Mouse (Mus musculus) effector memory CD4-positive, alpha-beta T cell, adult 7 months (primary cell): ENCODE measurements around the gene Olfr983. TPM values are rescaled to one million over a fixed set of nuclear protein-coding genes. Genes with fewer than 3 reads are reported as not detected.

Experiments used
- polyA plus RNA-seq: library from polyadenylated mRNA; unstranded; fragments of 100-300 nt; shearing (Covaris generic); gene quantifications from one replicate; pipeline ENCODE4 v1.2.1, GENCODE M21; 2017

The Olfr983 gene
- not detected for polyA plus RNA-seq

GRCm38 (mm10) chr9:40093495-40093894 is at the start of gene Olfr983:
TSS of gene Olfr983 (minus strand) at chr9:40093595.

GRCm38 (mm10) chr9:40130084-40130483 is 36.7 kb upstream of the Olfr983 start, which contains the start of gene Olfr985:
TSS of gene Olfr985 (minus strand) at chr9:40130184.

GRCm38 (mm10) chr9:40114106-40114505 is 20.7 kb upstream of the Olfr983 start, which contains the start of gene Olfr984:
TSS of gene Olfr984 (minus strand) at chr9:40114206.

DNA sequence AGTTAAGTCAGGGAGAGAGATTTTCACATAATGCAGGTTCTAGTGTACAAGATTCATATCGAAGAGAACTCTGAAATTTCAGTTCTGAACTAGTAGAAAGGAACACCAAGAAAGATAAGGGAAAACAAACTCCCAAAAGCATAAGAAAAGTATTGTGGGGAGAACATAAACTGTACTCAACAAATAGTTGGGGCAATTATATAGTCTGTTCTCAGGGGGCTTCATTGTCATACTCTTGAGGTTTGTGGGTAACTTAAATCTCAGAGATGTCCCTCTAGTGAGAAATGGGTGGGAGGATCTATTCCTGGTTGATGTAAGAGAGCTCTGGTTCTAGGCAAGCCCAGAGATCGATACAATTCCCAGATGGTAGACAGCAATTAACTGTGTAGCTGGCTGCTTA is 19.9 kb downstream of the Olfr983 start, which contains the start of gene Olfr982:
TSS of gene Olfr982 (plus strand) at position 301 of the 400 bp plus-strand sequence.

Other genes starting within 250 kb of the Olfr983 start
- gene Olfr972, start 227.2 kb downstream of the Olfr983 start, polyA plus RNA-seq, result not detected
- not detected for gene Olfr229, start 186.3 kb downstream of the Olfr983 start, polyA plus RNA-seq
- 0.24 TPM for gene Olfr974, start 156.1 kb downstream of the Olfr983 start, polyA plus RNA-seq
- gene Olfr975, start 141.5 kb downstream of the Olfr983 start, polyA plus RNA-seq, result not detected
- gene Olfr976, start 132.5 kb downstream of the Olfr983 start, polyA plus RNA-seq, result not detected
- gene Olfr978, start 101.5 kb downstream of the Olfr983 start, polyA plus RNA-seq, result 0.49 TPM
- not detected for gene Olfr979, start 90.1 kb downstream of the Olfr983 start, polyA plus RNA-seq
- gene Olfr980, start 84.0 kb downstream of the Olfr983 start, polyA plus RNA-seq, result 0.12 TPM
- gene Olfr981, start 72.1 kb downstream of the Olfr983 start, polyA plus RNA-seq, result not detected
- gene Olfr982, start 19.8 kb downstream of the Olfr983 start, polyA plus RNA-seq, result 0.55 TPM
- gene Olfr984, start 20.6 kb upstream of the Olfr983 start, polyA plus RNA-seq, result not detected
- gene Olfr985, start 36.6 kb upstream of the Olfr983 start, polyA plus RNA-seq, result not detected
- gene Tmem225, start 54.5 kb upstream of the Olfr983 start, polyA plus RNA-seq, result 0.39 TPM
- 0.11 TPM for gene Olfr986, start 87.3 kb upstream of the Olfr983 start, polyA plus RNA-seq
- gene Zfp202, start 98.7 kb upstream of the Olfr983 start, polyA plus RNA-seq, result 1.2 TPM
- 0.16 TPM for gene Scn3b, start 175.6 kb upstream of the Olfr983 start, polyA plus RNA-seq